8 mouse cellular contexts compared by ENCODE assay signal in genomic region chr17:11972550-11972949, GRCm38 (mm10).
DNase-seq lines count a peak whose midpoint lies in the region; ATAC-seq lines count a peak whose summit lies in the region.

No protein-coding gene starts in this region.

- 8% methylated on average over 9 of the region's 9 CpGs for WGBS in heart, embryonic 10.5 days
- WGBS in hindbrain, embryonic 10.5 days, result 20% methylated on average over 9 of the region's 9 CpGs
- WGBS in midbrain, embryonic 12.5 days, result 13% methylated on average over 9 of the region's 9 CpGs

- ATAC-seq in midbrain, embryonic 12.5 days (ENCODE audit: low FRiP score, low read depth), result no peak
- no peak for ATAC-seq in CD4-positive, CD25-positive, alpha-beta regulatory T cell, adult 4 months

- intact Hi-C loops in heart, postnatal 25 days (cut with DNase I), result no loop called here

- H3K4me1 ChIP-seq in heart, embryonic 10.5 days, result no peaks in the 10 kb centered on the region
- peaks cover 13% of the 10 kb centered on the region for H3K4me1 ChIP-seq in hindbrain, embryonic 10.5 days (replicated peaks)
- peaks cover 10% of the 10 kb centered on the region for H3K4me1 ChIP-seq in midbrain, embryonic 12.5 days

- no peaks in the 10 kb centered on the region for H3K36me3 ChIP-seq in heart, embryonic 10.5 days
- no peaks in the 10 kb centered on the region for H3K36me3 ChIP-seq in hindbrain, embryonic 10.5 days
- H3K36me3 ChIP-seq in midbrain, embryonic 12.5 days, result no peaks in the 10 kb centered on the region

- H3K9me3 ChIP-seq in heart, embryonic 10.5 days, result no peaks in the 10 kb centered on the region
- no peaks in the 10 kb centered on the region for H3K9me3 ChIP-seq in hindbrain, embryonic 10.5 days
- H3K9me3 ChIP-seq in midbrain, embryonic 12.5 days, result no peaks in the 10 kb centered on the region

- H3K4me3 ChIP-seq in heart, embryonic 10.5 days, result peak overlapping the region; percentile 29
- no peak overlapping the region for H3K4me3 ChIP-seq in hindbrain, embryonic 10.5 days
- 0 out of 2 replicates have a peak overlapping the region, but pooled peaks have one; percentile 11 for H3K4me3 ChIP-seq in midbrain, embryonic 12.5 days

- no peak for DNase-seq in heart, embryonic 10.5 days (ENCODE audit: low spot score)
- no peak for DNase-seq in heart, postnatal 25 days (ENCODE audit: low spot score)
- DNase-seq in A20 (ENCODE audit: low read depth, low spot score), result peak; percentile 24
- DNase-seq in cerebellum, postnatal 14 days, result peak; percentile 26 to 56
- DNase-seq in hindbrain, embryonic 10.5 days (ENCODE audit: low spot score), result peak; percentile 22
- no peak for DNase-seq in T-cell, adult 2 months (ENCODE audit: low spot score)

- H3K27me3 ChIP-seq in heart, embryonic 10.5 days (ENCODE audit: insufficient read depth, poor library complexity, severe bottlenecking), result peaks cover 34% of the 10 kb centered on the region
- peaks cover 21% of the 10 kb centered on the region for H3K27me3 ChIP-seq in hindbrain, embryonic 10.5 days (ENCODE audit: insufficient read depth, poor library complexity, severe bottlenecking)
- peaks cover 10% of the 10 kb centered on the region; the same call in 1 of the 2 replicates for H3K27me3 ChIP-seq in midbrain, embryonic 12.5 days

- H3K27ac ChIP-seq in heart, embryonic 10.5 days, result no peak overlapping the region
- no peak overlapping the region for H3K27ac ChIP-seq in hindbrain, embryonic 10.5 days
- no peak overlapping the region for H3K27ac ChIP-seq in midbrain, embryonic 12.5 days (replicated peaks)

- H3K9ac ChIP-seq in midbrain, embryonic 12.5 days (replicated peaks), result no peak overlapping the region

- peak overlapping the region; percentile 36 for H3K4me2 ChIP-seq in midbrain, embryonic 12.5 days (replicated peaks)

Comparison
In these comparisons a context has a peak if more than half of its experiments do, and no peak if none do; other contexts are left out.
1. DNase-seq: peak in A20 (single experiment), cerebellum, postnatal 14 days (2 of 2) and hindbrain, embryonic 10.5 days (single experiment); none in heart, embryonic 10.5 days (single experiment), heart, postnatal 25 days (single experiment) and T-cell, adult 2 months (single experiment).